Mouse (Mus musculus) kidney, postnatal 4 days (tissue): ENCODE measurements at regions not wholly inside any gene's neighbourhood (a gene's known extent, or its start where the extent isn't known, plus 50 kb on each side); places are given as distances from the start of the nearest gene placed in this dataset.

Experiments used
- DNase-seq, 2 experiments: peaks; one replicate each; pipeline ENCODE4 v3.0.0; 2021; ENCODE audit warnings: mixed read lengths in 2 of 2

- DNase-seq = peak; percentile 54 to 71
Observed at GRCm38 (mm10) chr2:166399140-166399830, 243.8 kb upstream of the Sulf2 start.

GRCm38 (mm10) chr2:166398774-166399139 lies 243.3 kb upstream of the Sulf2 start:
- no peak for DNase-seq

GRCm38 (mm10) chr2:166398156-166398555 lies 242.7 kb upstream of the Sulf2 start:
- DNase-seq = no peak

GRCm38 (mm10) chr2:166394666-166395065 lies 239.2 kb upstream of the Sulf2 start:
- DNase-seq = peak in 1 of 2 experiments; percentile 46

GRCm38 (mm10) chr2:166391176-166391575 lies 235.7 kb upstream of the Sulf2 start:
- peak in 1 of 2 experiments; percentile 47 for DNase-seq

- DNase-seq = no peak
Observed at GRCm38 (mm10) chr2:166388050-166388449, 232.6 kb upstream of the Sulf2 start.

GRCm38 (mm10) chr2:166386817-166387216 lies 231.4 kb upstream of the Sulf2 start:
- DNase-seq = no peak

DNA sequence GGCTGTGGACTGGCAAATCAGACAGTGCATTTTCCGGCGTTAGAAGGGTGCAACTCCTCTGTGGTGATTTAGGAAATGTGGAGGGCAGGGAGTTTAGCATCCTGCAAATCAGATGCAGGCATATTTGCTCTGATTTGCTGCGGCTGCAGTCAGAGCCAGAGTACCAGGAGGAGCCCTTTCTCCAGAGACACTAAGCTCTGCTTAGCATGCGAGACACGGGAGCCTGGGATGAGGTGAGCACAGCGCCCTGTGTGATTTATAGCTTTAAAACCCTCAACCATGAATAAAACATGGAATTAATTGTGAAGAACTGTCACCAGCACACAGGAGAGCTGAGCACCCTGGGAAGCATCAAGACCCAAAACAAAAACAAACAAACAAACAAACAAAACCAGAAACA lies 229.1 kb upstream of the Sulf2 start:
- DNase-seq = no peak

DNA sequence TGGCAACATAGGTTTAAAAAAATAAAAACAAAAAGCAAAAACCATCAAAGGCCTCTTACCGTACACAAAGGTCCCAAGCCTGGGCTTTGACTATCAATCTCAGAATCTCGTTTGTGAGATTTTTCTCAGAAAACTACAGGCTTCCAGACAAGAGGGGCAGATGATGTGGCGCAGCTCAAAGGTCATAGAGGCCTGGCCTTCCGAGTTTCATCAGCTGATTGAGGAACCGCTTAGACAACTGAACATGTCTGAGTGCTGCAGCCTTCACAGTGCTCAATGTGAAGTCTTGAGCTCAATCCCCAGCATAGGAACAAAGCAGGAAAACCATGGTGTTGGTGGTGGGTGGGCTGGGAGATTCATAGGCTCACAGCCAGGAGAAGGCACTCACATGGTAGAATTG lies 227.9 kb upstream of the Sulf2 start:
- DNase-seq = no peak

- DNase-seq = no peak
Observed at GRCm38 (mm10) chr2:166382180-166382579, 226.7 kb upstream of the Sulf2 start.

GRCm38 (mm10) chr2:166380854-166381253 lies 225.4 kb upstream of the Sulf2 start:
- DNase-seq = peak; percentile 83 to 87

GRCm38 (mm10) chr2:166378325-166378724 lies 222.9 kb upstream of the Sulf2 start:
- no peak for DNase-seq

DNA sequence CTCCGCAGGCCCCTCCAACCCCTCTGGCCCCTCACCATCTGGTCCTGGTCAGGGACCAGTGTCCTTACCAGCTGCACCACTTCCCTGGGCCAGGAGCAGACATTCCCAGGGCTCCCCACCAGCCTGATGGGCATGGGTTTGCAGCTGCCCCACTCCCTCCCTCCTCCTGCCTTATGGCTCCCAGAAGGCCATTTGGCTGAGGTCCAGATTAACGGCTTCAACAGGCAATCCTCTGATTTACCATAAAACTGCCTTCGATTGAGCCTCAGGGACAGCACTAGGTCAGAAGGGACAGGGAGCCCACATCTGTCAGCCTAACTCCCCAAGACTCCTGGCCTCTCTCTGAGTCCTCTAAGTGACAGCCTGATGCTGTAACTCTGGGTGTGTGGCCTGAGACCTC lies 221.9 kb upstream of the Sulf2 start:
- DNase-seq = peak; percentile 42 to 58

- no peak for DNase-seq
Observed at GRCm38 (mm10) chr2:166375639-166376038, 220.2 kb upstream of the Sulf2 start.

GRCm38 (mm10) chr2:166370776-166371175 lies 215.3 kb upstream of the Sulf2 start:
- no peak for DNase-seq

GRCm38 (mm10) chr2:166361645-166362044 lies 206.2 kb upstream of the Sulf2 start:
- no peak for DNase-seq

- no peak for DNase-seq
Observed at GRCm38 (mm10) chr2:166360786-166361185, 205.3 kb upstream of the Sulf2 start.

DNA sequence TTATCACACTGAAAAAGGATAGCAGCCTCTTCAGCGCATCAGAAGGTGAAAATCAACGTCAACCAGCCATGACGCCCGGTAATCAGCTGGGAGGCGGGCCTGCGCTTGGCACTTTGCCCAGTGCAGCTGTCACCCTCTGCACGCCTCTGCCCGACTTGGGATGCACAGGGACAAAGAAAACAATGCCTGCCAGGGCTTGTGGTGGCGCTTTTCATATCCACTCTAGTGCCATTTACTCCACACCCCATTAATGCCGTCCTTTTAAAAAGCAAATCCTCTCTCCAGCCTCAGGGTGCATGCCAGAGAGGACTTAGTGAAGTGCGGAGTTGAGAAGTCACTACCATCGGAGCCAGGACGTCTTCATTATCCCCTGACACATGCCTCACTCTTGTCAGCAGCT lies 204.5 kb upstream of the Sulf2 start:
- peak; percentile 70 to 72 for DNase-seq

GRCm38 (mm10) chr2:166357824-166358223 lies 202.4 kb upstream of the Sulf2 start:
- DNase-seq = no peak

DNA sequence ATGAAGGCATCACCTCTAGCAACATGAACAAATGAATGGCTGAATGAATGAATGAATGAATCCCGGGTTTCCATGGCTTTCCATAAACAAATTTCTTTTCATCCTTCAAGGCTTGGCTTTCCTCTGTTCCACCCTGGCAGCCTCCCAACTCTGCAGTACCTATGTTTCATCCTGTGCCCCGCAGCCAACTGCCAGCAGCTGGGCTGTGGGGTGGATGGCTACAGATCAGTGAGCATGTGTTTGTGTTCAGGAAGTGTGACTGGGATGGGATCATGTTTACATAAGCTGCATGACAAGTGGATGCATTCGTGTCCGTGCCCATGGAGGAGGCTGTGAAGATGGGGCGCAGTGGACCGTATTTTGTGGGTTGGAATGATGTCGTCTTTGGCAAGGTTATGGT lies 200.5 kb upstream of the Sulf2 start:
- DNase-seq = peak; percentile 62 to 73

DNA sequence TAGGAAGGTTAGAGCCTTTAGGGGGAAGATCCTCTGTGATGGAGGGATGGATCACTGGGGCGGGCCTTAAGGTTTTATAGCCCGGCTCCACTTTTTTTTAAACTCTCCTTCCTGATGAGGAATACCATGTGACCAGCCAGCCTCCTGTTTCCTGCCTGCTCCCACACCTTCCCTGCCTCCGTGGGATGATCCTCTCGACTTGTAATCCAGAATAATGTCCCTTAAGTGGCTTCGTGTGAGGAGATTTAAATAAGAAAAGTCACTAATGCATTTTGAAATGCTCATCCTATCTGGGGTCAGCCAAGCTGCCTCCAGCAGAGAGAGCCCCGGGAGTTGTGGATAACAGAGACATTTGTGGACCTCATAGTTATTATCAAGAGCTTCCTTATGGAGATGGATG lies 200.0 kb upstream of the Sulf2 start:
- DNase-seq = no peak

- no peak for DNase-seq
Observed at GRCm38 (mm10) chr2:166354391-166354790, 198.9 kb upstream of the Sulf2 start.

DNA sequence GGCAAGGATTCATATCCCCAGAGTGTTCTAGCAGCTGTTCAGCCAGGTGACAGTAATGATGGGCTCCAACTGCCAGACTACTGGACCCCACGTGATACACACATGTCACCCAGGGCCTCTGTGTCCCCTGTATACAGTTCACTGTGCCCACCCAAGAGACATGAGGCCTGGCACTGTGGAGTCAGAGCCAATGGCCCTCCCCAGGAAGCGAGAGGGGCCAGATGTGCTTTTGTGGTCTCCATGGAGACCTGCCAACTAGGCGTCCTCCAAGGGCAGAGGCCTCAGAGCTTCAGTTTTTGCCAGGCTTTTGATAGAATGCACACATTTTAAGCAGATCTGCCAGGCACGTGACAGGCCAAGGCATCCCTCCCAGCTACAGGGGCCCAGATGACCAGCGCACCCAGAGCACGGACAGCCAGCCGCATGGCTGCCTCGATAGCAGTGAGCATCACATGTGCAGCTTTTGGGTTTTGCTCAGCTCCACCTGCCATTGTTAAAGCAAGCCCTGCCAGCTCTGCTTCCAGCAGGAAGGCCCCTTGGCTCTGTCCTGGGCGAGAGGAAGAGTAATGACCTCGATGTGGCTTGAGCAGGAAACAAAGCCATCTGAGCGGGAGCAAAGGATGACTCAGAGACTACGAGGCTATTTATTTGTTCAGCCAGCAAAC lies 198.1 kb upstream of the Sulf2 start:
- DNase-seq = peak in 1 of 2 experiments; percentile 57

- DNase-seq = no peak
Observed at GRCm38 (mm10) chr2:166351984-166352383, 196.5 kb upstream of the Sulf2 start.

DNA sequence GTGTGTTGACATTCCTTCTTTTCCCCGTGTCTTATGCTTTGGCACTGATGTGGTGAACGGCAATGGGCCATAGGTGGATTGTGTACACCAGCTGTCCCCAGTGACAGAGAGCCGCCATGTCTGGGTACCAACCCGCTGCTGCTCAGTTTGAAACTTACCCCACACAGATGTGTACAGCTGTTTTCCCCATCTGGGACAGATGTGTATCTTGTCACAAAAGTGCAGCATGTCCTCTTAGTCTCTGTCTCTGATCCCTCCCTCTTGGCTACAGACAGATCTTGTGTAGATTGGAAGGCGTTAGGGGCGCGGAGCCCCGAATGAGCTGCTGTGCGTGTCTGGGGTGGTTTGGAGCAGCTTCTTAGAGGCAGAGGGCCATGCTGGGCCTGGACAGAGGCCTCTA lies 196.1 kb upstream of the Sulf2 start:
- peak in 1 of 2 experiments; percentile 2 for DNase-seq
